Mouse (Mus musculus) megakaryocyte, embryonic 14.5 days (primary cell): ENCODE results near the gene Farp1.

Source experiments
- FLI1 ChIP-seq: IDR thresholded peaks from 2 replicates; pipeline ENCODE4 v1.6.1; 2012; ENCODE audit warnings: low read length, inconsistent platforms, mixed read lengths
- GATA1 ChIP-seq: IDR thresholded peaks from 3 replicates; pipeline ENCODE4 v1.6.1; 2012; ENCODE audit warnings: mixed read lengths, low read length, inconsistent platforms, borderline replicate concordance

GRCm38 (mm10) chr14:121180611-121181010 lies 145.6 kb downstream of the Farp1 start:
- no peak for TF ChIP-seq GATA1
- no peak for TF ChIP-seq FLI1
